Mouse (Mus musculus) splenic B cell, adult 2 months (primary cell): ENCODE measurements around the gene Neurod6.

Experiments
- DNase-seq: peaks from one replicate; pipeline ENCODE4 v3.0.0-alpha.2; 2011; ENCODE audit warnings: low read depth, low spot score
- H3K27me3 ChIP-seq: 2 replicates; pipeline ENCODE4 v1.6.1; 2012; ENCODE audit warnings: mild to moderate bottlenecking, low read length, moderate library complexity, mixed read lengths; ENCODE audit not compliant: control insufficient read depth, poor library complexity, insufficient read depth, severe bottlenecking
- H3K36me3 ChIP-seq: 2 replicates; pipeline ENCODE4 v1.6.1; 2012; ENCODE audit warnings: mild to moderate bottlenecking, low read length, moderate library complexity, mixed read lengths; ENCODE audit not compliant: control insufficient read depth, poor library complexity, insufficient read depth, severe bottlenecking

Neurod6 gene

DNA sequence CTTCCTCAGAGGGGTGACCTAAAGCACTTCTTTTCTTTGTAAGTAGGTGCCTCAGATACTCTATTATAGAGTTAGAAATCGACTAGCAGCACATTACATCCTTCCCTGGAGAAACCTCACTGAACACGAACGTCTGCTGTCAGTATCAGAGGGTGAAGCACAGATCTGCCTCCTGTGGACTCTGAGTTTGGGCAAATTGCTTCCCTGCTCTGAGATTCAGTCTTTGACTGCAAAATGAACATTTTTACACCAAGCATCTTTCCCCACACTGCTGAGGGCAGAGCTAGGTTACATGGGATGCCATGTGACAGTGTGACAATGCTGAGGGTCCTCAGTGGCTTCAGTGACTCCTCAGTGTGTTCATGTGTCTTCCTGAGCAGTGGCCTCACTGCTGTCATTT, 13.3 kb downstream of the Neurod6 start:
- no peaks in the 10 kb centered on the region for H3K36me3 ChIP-seq
- H3K27me3 ChIP-seq: no peaks in the 10 kb centered on the region
- DNase-seq: no peak

- H3K36me3 ChIP-seq: no peaks in the 10 kb centered on the region
- H3K27me3 ChIP-seq: no peaks in the 10 kb centered on the region
These were observed 19.7 kb downstream of the Neurod6 start for GRCm38 (mm10) chr6:55661126-55661915.

DNA sequence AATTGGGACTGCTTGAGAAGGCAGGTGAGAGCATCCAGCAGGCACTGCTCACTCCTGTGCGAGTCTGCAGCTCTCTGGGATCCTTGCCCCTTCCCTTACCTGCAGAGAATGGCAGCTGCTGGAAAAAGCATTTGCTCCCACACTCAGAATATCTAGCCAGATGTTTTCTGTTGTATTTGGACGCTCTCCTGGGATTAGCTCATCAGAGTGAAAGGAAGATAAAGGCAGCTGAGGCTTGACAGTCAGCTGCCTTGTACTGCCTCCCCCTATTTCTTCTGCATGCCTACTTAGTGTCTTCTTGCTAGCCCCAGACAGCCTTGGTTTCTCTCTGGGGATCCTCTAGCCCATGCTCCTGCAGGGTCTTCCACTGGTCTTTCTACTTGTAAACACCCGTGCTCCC, 31.1 kb downstream of the Neurod6 start:
- H3K27me3 ChIP-seq: no peaks in the 10 kb centered on the region
- H3K36me3 ChIP-seq: no peaks in the 10 kb centered on the region
- no peak for DNase-seq

More at GRCm38 (mm10) chr6:55661126-55661915, 19.7 kb downstream of the Neurod6 start:
- no peak for DNase-seq

DNA sequence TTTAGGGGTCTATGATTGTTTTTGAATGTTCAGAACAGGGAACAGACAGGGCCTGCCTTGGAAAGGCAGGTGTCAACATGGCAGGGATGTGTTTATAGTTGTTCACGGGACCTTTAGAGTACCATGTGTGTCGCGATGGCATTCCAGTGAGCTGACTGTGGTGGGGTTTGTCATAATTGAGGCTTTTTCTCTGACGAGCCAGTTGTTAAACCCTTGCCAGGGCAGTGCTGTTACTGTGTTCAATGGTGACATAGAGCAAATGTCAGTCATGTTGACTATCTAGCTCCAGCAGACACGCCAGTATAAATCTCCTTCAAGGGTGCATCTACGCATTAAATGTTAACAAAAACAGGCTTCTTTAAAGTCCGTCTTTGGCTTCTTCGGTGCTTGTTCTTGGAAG, 31.5 kb downstream of the Neurod6 start:
- Histone ChIP-seq H3K27me3 (no peaks in the 10 kb centered on the region), H3K36me3 (no peaks in the 10 kb centered on the region)
- DNase-seq: no peak

- Histone ChIP-seq H3K27me3 (no peaks in the 10 kb centered on the region), H3K36me3 (no peaks in the 10 kb centered on the region)
- DNase-seq: no peak
These were observed 32.2 kb downstream of the Neurod6 start for GRCm38 (mm10) chr6:55648886-55649285.

DNA sequence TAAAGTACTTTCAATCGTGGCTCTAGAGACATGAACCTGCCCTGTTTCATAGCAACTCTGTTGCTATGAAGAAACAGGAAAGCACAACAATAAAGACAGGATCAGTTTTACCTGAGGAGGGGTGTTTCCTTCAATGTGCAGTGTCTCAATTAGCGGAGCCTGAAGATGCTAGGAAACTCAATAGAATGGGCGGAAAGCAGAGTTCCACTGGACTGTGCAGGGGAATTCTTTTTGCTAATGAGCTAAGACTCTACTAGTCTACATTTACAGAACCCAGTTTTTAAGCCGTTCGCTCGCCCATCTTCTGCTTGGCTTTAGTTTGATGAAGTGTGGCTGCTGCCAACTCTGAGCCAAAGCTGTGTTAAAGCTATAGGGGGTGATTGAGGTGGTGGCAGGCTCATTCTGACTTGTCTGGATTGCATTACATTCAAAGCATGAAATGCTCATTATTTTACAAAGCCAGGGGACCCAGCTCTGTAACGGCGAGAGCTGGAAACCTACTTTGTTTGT, 33.2 kb downstream of the Neurod6 start:
- DNase-seq: no peak
- no peaks in the 10 kb centered on the region for H3K27me3 ChIP-seq
- H3K36me3 ChIP-seq: no peaks in the 10 kb centered on the region

GRCm38 (mm10) chr6:55646824-55647560, 34.1 kb downstream of the Neurod6 start:
- no peak for DNase-seq
- H3K27me3 ChIP-seq: no peaks in the 10 kb centered on the region
- H3K36me3 ChIP-seq: no peaks in the 10 kb centered on the region

GRCm38 (mm10) chr6:55646111-55646823, 34.8 kb downstream of the Neurod6 start:
- Histone ChIP-seq H3K36me3 (no peaks in the 10 kb centered on the region), H3K27me3 (no peaks in the 10 kb centered on the region)
- DNase-seq: no peak

DNA sequence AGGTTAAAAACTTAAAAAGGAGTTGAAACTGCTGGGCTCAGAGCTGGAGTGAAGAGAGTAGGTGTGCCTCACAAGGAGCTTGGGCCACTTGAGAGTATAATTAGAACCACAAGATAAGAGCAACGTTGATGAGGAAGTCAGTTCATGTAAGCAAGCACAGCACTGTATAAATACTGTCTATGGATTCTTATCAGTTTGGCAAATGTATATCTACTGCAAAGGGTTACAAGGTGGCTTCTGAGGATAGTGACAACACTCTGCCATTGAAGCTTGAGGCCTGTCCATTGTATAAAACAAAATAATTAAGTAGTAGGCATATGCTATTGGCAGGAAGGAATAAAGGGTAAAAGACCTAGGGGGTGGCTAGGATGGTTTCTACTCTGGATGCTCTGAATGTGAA, 46.4 kb downstream of the Neurod6 start:
- Histone ChIP-seq H3K27me3 (no peaks in the 10 kb centered on the region), H3K36me3 (no peaks in the 10 kb centered on the region)
- no peak for DNase-seq
